Mouse (Mus musculus): ENCODE measurements around the gene Olig2.

Gene Olig2

GRCm38 (mm10) chr16:91270982-91271549 lies 45.8 kb downstream of the Olig2 start:
- DNase-seq: no peak

- no peak for DNase-seq
Observed at GRCm38 (mm10) chr16:91271634-91272033, 46.4 kb downstream of the Olig2 start.

All from cerebellum, adult 9-10 months (tissue).